Mouse (Mus musculus): Measurements from ENCODE around the gene Mdc1.

Gene Mdc1

DNA sequence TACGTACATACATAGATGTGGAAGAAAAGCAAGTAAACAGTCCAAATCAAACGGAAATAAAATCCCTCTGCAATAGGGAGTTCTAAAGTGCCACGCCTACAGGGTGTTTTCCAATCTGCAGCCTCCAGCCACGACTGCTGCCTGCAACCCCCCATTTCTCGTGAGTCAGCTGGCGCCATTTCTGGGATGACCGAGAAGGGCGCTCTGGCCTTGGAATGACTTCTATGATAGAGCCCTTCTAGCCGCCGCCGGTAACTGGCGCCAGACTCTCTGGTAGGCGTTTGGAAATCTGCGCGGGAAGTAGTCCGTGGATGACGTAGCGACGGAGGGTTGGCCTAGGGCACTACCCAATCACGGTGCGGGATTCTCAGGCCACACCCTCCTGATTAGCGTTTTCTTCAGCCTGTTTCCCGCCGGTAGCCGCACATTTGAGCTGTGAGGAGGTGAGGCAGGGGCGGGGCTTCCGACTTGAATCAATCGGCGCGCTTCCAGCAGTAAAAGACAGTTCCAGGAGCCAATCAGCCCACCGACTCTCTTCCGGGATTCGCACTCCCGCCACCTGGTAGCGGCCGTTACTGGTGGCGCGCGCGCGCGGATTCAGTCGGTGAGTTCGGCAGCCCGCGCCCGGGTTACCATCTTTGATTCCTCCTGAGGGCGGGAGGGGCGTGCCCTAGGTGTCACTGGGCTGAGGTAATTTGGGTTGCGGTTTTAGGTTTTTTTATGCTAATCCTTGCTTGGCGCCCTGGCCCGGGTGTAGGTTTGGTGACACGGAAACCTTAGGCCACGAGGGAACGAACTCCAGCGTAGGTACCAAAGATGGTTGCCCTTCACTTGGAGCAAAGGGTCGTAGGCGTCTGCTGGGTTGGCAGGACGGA, at the start of gene Mdc1:
Gene Mdc1 (plus strand): TSS at position 440 of the 875 bp plus-strand sequence.
- peak; percentile 99 for DNase-seq (ENCODE audit: low spot score in 2 of 2)

DNA sequence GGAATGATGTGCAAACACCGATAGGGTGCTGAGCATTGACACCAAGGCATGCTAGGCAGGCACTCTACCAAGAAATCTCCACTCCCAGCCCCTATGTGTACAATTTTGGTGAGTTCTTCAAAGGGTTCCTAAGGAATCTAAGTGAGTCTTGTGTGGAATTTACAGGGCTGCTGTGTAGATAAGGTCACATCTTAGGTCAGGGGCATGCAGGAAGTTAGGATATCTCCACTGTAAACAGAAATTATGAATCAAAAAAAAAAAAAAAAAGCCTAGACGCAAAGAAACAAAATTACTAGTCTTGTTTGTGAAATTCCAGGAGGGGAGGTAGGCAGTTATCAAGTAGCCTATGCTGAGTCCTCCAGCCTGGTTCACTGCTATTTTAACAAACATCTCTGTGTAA, 48.5 kb upstream of the Mdc1 start:
- DNase-seq (ENCODE audit: low spot score in 2 of 2) = no peak

DNA sequence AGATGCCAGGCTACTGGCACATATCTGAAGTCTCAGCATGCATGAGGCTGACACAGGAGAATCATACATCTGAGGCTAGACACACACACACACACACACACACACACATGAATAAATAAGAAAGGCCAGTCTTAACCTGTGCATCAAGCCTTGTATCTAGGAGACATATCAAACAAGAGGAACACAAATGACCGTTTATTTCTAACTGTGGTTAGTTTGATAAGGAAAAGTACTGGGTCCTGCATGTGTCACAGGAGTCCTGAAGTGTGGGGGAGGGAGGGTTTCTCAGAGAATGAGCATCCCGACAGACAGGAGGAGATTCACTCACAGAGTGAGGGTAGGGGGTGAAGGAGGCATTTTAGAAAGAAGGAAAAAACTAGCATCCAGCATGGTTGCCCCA, 46.2 kb upstream of the Mdc1 start:
- no peak for DNase-seq (ENCODE audit: low spot score in 2 of 2)

DNA sequence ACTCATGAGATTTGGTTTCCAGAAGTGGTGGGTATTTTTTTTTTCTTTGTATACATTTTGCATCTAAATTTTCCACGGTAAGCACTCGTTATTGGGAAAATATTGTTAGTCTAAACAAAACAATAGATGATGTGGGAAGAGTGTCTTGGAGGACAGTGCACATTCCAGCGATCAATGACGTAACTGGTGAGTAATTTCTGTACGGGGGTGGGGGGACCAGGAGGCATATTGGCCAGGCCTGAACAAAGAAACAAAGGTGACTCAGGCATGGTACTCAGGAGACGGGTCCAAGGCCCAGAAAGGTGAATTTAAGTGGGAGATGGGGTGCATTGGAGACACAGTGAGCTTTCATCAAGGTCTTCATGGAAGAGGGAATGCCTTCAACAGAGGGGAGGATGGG, 45.7 kb upstream of the Mdc1 start:
- DNase-seq (ENCODE audit: low spot score in 2 of 2) = no peak

DNA sequence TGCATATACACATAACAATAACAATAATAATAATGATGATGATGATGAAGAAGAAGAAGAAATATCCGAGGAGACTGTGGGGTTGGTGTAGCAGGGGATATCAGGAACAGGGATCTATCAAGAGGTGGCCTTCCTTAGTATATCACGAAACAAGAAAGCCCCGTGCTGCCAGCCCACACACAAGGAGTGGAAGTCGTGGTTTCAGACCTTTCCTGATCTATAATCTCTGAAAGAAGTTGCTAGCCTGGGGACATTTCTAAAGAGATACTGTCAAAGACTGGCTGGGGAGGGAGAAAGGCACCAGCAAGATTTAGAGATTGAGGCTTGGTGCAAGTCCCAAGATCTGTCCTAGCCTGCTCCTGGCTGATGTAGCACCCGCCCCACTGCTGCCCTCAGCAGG, 44.5 kb upstream of the Mdc1 start:
- no peak for DNase-seq (ENCODE audit: low spot score in 2 of 2)

DNA sequence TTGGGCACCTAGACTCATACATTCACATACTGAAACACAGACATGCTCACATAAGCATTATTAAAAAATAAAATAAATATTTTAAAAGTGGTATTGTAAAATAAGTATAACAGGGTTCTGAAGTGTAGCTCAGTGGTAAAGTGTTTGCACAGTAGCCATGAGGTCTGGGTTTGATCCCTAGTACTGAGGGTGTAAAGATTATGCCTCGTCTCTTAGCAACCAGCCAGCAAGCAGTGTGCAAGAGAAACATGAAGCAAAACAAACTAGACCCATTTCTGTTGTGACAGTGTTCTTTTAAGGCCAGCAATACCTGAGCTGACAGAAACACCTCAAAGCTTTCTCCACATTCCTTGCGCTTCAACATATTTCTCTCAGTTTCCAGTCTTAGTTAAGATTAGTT, 40.4 kb upstream of the Mdc1 start:
- no peak for DNase-seq (ENCODE audit: low spot score in 2 of 2)

DNA sequence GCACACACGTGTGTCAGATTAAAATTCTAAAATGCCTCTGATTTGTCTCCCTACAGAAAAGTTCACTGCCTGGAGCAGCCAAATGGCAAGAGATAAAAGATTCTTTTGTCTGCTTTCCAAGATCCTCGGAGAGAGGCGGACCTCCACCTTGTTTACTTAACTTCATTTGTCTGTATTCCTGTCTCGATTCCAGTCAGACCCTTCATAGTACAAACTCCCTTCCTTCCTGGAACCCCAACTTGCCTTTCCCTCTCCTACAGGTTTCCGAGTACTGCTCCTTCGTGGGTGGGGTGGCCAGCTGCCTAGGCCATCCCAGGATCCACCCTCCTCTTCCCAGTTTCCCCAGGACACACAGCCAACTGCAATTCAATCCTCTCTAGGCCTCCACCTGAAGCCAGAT, 38.3 kb upstream of the Mdc1 start:
- DNase-seq (ENCODE audit: low spot score in 2 of 2) = no peak

DNA sequence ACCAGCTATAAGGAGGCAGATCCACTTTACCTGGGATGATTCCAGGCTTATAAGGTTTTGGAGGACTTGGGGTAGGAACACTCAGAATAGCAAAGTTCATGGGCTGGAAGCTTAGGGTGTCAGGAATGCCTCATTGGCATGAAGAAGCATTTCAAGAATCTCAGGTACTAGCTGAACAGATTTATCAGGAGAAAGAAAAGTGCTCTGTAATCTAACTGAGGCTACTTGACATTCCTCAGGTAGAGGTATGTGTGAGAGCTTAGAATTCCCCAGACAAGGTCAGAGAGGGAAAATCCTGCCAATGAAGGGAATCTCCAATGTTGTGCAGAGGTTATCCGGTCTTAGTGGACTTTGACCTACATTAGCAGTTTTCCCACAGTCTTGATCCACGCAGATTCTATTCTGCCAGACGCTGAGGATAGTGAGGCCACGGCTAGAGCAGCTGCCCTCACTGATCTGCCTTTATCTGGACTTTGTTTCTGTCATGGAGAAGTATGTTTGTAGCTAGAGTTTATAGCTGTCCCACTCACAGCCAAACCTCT, 37.4 kb upstream of the Mdc1 start:
- no peak for DNase-seq (ENCODE audit: low spot score in 2 of 2)

DNA sequence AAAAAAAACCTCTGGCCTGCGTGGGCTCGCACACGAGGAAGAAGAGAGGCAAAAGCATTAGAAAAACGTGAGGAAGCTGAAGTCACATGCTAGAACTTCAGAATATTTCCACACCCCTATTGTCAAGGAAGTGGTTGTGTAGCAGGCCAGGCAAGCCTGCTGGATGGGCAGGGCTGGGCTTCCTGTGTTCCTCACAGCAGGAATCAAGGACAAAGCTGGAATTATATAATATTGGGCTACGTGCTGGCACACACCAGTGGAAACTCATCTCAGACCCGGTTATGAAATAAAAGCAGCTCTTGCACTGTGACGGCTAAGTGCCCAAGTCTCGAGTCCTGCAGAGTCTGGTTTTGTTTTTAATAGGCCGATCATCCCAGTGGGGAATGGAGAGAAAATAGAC, 33.2 kb upstream of the Mdc1 start:
- no peak for DNase-seq (ENCODE audit: low spot score in 2 of 2)

DNA sequence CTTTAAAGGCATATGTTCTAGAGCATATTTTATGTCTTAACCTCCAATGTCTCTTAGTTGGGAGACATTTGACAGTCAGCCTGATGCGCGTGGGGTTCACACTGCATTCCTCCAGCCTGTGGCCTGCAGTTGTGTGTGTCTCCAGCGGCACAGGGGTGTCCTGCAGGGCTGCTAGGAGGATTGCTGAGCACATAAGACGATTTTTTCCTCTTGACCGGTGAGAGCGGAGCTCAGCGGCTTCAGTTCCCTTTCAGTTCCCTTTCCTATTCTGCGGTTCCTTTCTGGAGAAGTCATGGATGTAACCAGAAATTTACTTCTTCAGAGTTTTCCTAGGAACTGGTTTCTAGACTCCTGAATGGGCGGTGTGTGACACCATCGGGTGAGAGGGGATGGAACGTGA, 31.9 kb upstream of the Mdc1 start:
- DNase-seq (ENCODE audit: low spot score in 2 of 2) = no peak

DNA sequence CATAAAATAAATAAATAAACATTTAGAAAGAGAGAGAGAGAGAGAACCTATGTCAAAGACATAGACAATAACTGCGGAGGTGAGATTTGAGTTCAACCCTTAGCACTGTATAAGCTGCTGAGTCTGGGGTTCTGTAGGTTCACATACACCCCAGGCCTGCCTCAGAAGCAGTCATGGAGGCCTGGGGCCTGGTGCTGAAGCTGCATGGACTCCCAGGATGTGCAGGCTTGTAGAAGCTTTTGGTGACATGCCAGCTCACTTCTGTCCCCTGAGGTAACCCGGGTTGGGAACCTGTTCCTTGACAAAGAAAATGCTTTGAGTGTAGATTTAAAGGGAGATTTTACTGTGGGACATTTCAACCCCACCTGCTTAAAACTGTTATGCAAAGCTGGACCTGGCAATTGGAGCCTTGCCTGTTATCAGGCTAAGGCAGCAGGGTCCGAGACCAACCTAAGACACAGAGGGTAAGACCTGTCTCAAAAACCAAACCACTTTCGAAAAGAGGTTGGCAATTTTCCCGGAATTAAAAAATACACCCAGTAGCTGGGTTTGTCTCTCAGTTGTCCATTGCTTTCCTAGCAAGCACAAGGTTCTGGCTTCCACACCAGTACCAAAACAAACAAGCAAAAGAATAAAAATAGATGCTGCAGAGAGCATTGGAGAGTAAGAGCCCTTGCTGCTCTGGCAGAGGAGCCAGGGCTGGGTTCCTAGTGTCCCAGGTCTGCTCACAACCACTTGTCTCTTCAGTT, 30.2 kb upstream of the Mdc1 start:
- no peak for DNase-seq (ENCODE audit: low spot score in 2 of 2)

DNA sequence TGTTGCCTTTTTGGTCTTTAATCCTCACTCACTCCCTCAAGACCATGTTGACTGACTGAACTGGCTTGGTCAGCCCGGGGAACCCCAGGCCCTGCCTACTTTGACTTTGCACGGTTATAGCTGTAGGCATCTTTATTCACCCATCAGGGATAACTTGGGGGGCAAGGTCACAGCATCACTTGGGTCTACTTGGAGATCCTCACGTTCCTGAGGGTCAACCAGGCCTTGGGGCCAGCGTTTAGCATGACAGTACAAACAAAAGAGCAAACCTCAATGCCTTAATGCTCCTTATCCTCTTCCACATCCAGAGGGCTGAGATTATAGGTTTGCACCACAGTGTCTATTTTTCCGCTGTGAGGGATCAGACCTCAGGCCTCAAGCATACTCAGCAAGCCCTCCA, 29.0 kb upstream of the Mdc1 start:
- DNase-seq (ENCODE audit: low spot score in 2 of 2) = no peak

DNA sequence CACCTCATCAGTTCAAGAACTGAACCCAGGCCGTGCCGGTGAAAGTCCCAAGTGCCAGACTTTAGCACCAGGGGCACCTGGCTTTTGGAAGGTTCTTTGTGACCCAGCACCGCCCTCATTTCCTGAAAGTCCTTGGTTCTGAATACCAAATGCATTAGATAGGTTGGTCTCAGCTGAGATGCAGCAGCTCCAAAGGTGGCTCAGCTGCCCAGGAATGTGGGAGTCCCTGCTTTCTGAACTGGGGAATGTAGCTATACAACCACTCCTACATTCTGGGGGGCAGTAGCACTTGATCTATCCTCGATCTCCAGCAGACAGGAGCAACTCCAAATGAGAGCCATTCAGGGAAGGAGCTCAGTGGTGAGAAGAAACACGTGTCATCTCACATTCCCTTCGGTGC, 28.6 kb upstream of the Mdc1 start:
- DNase-seq (ENCODE audit: low spot score in 2 of 2) = no peak

DNA sequence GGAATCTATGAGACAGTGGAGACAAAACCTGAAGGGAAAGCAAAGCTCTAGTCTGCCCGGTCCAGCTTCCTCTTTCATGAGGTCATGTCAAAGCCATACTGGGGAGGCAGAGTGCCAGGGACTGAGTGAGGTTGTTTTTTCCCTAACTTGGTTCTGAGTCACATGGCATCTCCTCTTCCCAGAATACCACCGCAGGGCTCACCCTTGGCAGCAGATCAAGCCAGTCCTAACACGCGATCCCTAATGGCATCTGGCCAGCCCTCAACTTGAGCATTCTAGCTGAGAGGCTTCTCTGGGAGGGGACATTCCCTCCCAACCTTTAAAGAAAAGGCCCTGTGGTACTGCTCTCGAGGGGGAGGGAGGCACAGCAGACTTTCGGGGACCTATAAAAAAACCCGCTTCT, 28.1 kb upstream of the Mdc1 start:
- DNase-seq (ENCODE audit: low spot score in 2 of 2) = peak; percentile 14 to 23

DNA sequence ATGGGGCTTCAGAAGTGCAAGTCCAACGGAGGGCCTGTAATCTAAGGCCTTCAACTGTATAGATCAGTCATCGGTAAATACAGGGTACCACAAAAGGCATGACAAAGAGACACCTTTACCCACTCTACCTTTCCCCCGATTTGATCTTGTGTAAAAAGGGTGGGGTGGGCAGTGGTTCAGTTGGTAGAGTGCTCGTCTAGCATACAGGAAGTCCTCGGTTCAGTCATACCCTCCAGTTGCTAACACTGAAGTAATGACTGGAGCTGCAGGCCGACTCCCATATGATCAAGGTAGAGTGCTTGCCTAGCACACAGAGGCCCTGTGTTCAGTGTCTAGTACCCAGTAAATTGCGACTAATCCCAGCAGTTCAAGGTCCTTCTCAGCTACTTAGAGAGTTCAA, 27.7 kb upstream of the Mdc1 start:
- DNase-seq (ENCODE audit: low spot score in 2 of 2) = peak; percentile 16 to 31

DNA sequence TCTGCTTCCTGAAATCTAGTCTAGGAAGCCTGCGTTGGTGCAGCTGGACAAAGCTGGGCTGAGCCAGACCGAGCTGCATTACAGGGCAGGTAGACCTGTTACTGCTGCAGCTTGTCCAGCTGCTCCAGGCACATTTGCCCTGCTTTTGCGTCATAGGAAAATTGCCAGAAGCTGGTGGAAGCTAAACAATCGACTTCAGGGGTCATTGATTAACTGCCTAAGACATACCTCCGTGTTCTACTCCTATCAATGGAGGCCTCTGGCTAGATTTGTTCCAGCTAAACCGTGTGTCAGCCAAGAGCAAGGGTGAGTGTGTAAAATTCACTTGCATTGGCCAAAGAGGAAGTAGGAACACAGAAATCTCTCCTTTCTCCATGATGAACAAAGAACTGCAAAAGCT, 26.6 kb upstream of the Mdc1 start:
- no peak for DNase-seq (ENCODE audit: low spot score in 2 of 2)

DNA sequence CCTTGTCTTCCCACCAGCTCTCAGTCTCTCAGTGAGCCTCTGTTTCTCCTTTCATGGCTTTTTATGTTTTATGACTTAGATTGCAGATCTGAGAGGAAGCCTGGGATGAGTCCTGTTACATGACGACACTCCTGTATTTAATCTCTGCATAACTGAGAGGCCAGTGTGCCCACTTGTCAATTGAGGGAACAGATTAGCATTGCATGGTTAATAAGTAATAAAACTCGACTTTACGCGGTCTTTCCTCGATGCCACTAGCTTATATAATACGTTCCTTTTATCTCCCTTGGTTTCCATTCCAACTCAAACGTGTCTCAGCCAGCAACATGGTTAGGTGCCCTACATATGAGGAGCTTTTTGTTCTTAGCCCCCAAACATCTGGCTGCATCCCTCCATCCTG, 25.5 kb upstream of the Mdc1 start:
- no peak for DNase-seq (ENCODE audit: low spot score in 2 of 2)

DNA sequence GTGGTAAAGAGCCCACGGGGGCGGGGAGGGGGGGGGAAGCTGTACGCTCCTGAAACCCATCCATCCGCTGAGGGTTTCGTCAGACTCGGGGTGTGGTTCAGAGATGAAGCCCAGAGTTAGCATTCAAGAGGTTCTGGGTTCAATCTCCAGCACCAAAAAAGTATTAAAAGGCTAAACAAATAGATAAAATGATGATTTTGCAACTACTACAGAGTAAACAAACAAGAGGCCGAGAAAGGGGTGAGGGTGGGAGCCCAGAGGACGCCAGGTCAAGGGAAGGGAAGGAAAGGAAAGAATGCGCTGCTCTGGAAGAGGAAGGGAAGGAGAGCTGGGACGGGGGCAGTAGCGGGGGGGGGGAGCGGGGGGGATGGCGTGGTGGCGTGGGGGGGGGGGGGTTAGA, 24.6 kb upstream of the Mdc1 start:
- no peak for DNase-seq (ENCODE audit: low spot score in 2 of 2)

DNA sequence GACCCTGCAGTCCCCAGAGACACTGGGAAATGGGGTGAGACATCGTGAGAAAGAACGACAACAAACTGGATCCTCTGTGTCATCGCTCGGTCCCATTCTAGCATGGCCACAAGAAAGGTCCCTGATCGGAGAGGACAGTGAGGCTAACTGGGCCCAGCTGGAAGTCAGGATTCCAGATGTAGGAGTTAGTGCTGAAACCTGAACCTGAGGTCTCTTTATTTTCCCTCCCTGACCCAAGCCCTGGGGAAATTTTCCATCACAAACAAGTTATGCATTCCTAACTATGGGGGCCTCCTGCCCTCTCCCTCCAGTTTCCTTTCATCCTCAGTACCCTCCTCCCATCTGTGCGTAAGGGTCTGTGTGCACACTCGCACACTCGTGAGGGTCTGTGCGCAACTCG, 24.1 kb upstream of the Mdc1 start:
- no peak for DNase-seq (ENCODE audit: low spot score in 2 of 2)

DNA sequence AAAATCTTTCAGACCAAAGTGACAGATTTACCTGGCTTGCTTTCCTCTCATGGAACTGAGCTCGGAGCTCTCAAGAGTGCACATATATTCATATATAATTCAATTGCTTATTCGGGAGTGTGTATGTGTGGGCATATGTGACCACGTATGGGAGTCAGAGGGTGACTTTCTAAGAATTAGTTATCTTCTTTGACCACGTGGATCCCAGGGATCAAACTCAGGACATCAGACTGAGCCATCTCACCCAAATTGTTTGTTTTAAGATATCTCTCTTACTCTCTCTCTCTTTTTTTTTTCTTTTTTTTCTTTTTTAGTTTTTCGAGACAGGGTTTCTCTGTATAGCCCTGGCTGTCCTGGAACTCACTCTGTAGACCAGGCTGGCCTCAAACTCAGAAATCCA, 21.2 kb upstream of the Mdc1 start:
- DNase-seq (ENCODE audit: low spot score in 2 of 2) = no peak

DNA sequence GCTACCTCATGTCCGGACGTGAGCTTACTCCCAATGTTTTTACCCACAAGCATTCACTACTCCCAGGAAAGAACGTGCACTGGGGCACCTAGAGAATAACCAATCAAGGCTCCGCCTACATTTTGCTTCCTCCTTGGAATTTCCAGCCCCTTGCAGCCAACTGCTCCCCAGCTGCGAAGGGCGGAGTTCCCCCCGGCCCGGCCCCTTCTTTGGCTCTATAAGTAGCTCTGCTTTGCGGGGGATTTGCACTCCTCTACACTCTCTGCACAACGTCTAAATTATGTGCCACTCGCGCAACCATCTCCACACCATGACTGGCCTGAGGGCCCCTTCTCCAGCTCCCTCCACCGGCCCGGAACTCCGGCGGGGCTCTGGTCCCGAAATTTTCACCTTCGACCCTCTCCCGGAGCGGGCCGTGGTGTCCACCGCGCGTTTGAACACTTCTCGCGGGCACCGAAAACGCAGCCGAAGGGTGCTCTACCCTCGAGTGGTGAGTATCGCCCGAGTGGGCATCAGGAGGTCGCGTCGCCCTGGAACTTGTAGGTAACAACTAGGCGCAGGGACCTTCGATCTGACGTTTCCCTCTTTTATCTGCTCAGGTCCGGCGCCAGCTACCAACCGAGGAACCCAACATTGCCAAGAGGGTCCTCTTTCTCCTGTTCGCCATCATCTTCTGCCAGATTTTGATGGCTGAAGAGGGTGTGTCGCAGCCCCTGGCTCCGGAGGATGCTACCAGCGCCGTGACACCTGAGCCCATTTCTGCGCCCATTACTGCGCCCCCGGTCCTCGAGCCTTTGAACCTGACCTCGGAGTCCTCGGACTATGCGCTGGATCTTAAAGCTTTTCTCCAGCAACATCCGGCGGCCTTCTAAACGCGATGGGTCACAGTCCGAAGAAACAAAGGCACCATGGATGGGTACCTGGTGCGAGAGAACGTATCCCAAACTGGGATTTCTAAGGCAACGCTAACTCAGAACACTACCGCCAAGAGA, 19.6 kb upstream of the Mdc1 start, which contains the start of gene Ier3:
Gene Ier3 (plus strand): TSS at position 246 of the 992 bp plus-strand sequence.
- peak; percentile 46 to 59 for DNase-seq (ENCODE audit: low spot score in 2 of 2)

DNA sequence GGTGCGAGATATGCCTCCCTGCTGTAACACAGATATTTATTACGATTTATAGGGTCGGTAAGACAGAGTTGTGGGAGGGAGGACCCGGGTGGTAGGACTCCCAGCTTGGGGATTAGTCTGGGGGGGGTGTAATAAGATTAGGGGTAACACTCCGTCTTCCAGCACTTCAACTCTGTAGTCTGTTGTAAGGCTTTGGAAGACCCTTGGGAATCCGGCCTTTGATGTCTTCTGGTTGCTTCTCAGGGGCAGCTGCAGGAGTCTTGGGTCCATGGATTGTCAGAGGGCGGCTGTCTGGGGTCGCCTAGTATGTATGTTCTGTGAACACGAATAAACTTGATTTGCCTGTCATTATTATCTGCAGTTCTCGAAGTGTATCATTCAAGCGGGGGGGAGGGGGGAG, 18.8 kb upstream of the Mdc1 start:
- no peak for DNase-seq (ENCODE audit: low spot score in 2 of 2)

All from natural killer cell, adult 2 months (primary cell).